Mouse (Mus musculus) liver, embryonic 16.5 days (tissue): Measurements from ENCODE around the gene Olfr1346. TPM values are rescaled to one million over a fixed set of nuclear protein-coding genes. Genes with fewer than 3 reads are reported as not detected.

Experiments used
- polyA plus RNA-seq: library from polyadenylated mRNA; unstranded; fragments of >200 nt; fragmentation: Nextera tagmentation; extraction: Ambion mirVana; gene quantifications from 2 replicates; pipeline ENCODE4 v1.2.1, GENCODE M21; 2015

Gene Olfr1346
- polyA plus RNA-seq, 1 experiment from 2014 or later, result not detected

Other genes with a start within 250 kb of the Olfr1346 start
- not detected in 2 replicates for gene Zscan5b, start 244.8 kb upstream of the Olfr1346 start, polyA plus RNA-seq
- not detected in 2 replicates for gene Epp13, start 214.4 kb upstream of the Olfr1346 start, polyA plus RNA-seq
- gene Zfp667, start 180.5 kb upstream of the Olfr1346 start, polyA plus RNA-seq, result 3.6 and 4.4 TPM in 2 replicates
- gene Zfp583, start 135.8 kb upstream of the Olfr1346 start, polyA plus RNA-seq, result 0.45 and 0.89 TPM in 2 replicates
- 0.11 and 0.13 TPM in 2 replicates for gene Gm3854, start 123.3 kb upstream of the Olfr1346 start, polyA plus RNA-seq
- 0.84 TPM in 2 replicates for gene Zfp78, start 103.8 kb upstream of the Olfr1346 start, polyA plus RNA-seq
- 1.2 and 1.3 TPM in 2 replicates for gene Zfp28, start 83.8 kb upstream of the Olfr1346 start, polyA plus RNA-seq
- gene Smim17, start 68.4 kb upstream of the Olfr1346 start, polyA plus RNA-seq, result not detected in 2 replicates
- not detected in 2 replicates for gene Gm20715, start 56.8 kb upstream of the Olfr1346 start, polyA plus RNA-seq
- not detected in 2 replicates for gene Olfr1344, start 28.4 kb upstream of the Olfr1346 start, polyA plus RNA-seq
- not detected in 2 replicates for gene Olfr1336, start 10.9 kb upstream of the Olfr1346 start, polyA plus RNA-seq
- gene Olfr5, start 19.8 kb downstream of the Olfr1346 start, polyA plus RNA-seq, result not detected in 2 replicates
- gene Olfr1347, start 32.7 kb downstream of the Olfr1346 start, polyA plus RNA-seq, result not detected in 2 replicates
- not detected in 2 replicates for gene Olfr1348, start 41.6 kb downstream of the Olfr1346 start, polyA plus RNA-seq
- not detected in 2 replicates for gene Olfr1349, start 55.8 kb downstream of the Olfr1346 start, polyA plus RNA-seq
- not detected in 2 replicates for gene Olfr1350, start 97.7 kb downstream of the Olfr1346 start, polyA plus RNA-seq
- 1.5 and 1.7 TPM in 2 replicates for gene Zim1, start 229.3 kb downstream of the Olfr1346 start, polyA plus RNA-seq